Mouse (Mus musculus) spleen, postnatal 4 days (tissue): ENCODE measurements around the gene Dnmt3a.

Experiments
- DNase-seq, 2 experiments: peaks; one replicate each; pipeline ENCODE4 v3.0.0; 2022; ENCODE audit warnings: low spot score in 2 of 2

Dnmt3a gene

DNA sequence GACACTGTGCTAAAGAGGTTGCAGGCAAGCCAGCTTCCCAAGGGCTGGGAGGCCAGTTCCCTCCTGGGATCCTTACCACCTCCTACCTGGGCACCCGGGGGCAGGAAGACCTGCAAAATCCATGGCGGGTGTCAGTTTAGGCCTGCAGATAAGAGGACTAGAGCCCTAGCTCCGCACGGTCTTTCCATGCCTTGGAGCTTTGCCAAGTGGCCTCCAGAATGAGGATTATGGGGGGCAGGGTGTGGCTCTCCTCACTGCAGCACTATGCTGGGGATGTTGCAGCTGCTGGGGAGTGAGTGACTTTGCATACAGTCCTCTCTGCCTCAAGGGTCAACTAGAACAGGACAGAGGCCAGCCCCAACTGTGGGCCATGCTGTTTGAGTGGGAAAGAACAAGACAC, 14.1 kb downstream of the Dnmt3a start:
- no peak for DNase-seq

DNA sequence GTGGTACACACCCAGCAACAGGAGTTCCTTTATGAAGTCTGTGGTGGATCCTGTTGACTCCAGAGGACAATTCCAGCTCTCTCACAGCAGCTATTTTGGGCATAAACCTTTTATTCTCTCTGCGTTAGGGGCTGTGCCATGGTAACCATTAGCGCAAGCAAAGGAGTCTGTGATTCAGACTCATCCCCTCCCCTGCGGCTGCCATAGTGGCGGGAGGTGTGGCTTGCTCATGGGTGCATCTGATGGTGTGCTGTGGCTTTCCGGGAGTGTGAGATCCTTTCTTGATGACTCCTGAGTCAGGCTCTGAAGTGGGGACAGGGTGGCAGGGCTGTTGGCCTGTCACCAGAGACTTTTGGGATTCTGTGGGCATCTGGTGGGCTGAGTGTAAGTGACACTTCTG, 17.6 kb downstream of the Dnmt3a start:
- no peak for DNase-seq

DNA sequence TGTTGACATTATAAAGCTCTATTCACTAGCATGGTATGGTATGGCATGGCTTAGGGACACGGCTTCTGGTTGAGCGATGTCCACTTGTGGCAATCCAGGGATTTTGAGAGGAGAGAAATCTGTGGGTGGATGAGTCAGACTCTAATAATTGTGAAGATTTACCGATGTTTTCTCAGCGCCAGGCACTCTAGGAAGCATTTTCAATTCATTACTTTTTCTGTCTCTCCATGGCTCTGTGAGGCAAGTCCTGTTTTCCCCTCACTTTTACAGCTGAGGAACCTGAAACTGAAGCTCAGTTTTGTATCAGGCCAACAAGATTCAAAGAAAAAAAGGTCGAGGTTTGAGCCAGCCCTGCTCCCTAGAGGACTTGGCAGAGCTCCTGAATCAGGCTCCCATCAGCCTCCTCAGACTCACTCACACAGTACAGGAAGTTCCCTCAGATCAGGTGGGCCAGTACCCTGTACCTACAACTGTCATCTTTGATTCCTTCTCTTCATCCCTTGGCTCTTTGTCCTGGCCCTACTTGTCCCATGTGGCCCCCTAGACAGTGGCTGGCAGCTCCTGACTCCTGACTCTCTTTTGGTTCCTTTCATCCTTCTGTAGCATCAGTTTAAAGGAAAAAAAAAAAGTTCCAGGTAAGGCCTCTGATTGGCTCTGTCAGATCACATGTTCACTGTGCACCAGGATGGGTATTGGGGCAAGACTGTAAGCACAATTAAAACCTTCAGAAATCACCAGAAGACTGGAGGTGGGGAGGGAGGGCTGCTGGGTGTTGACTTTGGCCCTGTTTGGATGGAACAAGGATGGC, 19.3 kb downstream of the Dnmt3a start:
- no peak for DNase-seq

DNA sequence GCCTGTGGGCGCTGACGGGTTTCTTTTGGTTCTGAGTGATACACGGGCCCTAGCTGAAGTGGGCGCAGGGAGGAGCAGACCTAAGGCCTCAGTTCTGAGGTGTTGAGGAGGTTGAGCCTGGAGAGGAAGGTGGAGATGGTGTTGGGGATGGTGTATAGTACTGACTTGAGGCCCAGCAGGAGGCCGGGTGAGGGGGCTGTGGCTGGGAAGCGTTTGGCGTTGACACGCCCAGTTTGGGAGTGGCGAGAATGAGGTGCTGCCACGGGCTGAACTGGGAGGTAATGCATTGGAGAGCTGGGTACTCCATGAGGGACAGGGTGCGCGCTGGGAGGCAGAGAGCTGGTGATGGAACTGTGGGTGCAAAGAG, 19.9 kb downstream of the Dnmt3a start:
- no peak for DNase-seq

DNA sequence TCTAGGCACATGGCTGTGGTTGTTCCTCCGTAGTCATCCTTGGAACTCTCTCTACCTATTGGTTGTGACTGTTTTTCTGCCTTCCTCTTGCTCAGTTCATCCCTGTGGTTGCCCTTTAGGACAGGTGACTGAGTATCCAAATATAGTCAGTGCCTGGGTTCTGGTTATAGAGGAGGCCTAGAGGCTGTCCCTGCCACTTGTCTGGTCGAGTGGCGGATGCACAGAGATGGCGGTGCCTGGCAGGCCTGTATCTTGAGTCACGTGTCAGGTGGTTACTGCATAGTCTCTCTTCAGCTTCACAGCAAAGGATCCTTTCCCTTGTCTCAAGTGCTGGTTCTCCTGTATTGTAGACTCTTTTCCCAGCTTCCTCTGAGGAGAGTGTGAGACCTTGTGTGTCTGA, 22.0 kb downstream of the Dnmt3a start:
- DNase-seq = no peak

DNA sequence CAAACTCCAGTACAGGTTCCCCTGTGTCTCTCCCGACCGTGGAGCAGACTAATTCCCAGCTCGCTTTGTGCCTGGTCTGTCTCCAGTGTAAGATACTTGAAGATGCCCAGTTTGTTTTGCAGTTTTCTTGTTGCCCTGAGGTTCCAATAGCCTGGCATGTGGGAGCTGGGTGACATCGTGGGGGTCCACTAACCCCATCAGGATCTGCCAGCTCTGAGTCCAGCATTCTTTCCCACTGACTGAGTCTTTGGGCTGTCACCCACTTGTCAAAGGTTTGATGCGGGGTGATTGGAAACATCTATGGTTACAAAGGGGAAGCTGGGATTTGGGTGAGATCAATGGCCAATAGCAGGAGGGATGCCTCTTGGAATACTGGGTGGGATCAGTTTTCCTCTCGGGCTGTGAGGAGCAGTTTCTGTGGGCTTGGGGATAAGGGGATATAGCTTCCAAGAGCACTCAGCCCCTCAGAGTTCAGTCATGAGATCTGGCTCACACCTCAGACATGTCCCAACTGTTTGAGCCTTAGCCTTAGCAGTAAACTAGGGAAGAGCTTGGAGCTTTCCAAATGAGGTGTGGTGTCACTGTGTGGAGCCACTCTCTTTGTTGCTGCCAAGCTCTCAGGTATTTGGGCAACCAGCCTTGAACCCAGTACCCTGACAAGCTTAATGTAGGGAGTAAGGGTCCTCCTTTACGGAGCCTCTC, 27.4 kb downstream of the Dnmt3a start:
- no peak for DNase-seq

DNA sequence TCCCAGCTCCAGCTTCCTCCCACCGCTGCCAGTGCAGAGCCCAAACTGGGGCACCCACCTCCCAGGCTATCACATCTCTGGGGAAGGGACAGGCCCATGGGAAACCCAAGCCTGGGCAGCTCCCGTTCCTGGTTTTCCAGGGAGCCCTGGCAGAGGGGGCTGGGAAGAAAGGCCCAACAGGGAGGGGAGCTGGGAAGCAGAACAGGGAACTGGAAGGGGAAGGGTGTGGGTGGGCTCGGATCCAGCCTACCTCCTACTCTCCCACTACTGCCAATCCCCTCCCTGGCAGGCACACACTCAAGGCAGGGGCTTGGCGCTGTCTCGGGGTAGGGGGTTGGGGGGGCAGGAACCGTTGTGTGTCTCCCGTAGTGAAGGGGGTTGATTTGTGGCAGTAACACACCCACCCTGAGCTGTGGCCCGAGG, 28.1 kb downstream of the Dnmt3a start:
- DNase-seq = peak in 1 of 2 experiments; percentile 20

DNA sequence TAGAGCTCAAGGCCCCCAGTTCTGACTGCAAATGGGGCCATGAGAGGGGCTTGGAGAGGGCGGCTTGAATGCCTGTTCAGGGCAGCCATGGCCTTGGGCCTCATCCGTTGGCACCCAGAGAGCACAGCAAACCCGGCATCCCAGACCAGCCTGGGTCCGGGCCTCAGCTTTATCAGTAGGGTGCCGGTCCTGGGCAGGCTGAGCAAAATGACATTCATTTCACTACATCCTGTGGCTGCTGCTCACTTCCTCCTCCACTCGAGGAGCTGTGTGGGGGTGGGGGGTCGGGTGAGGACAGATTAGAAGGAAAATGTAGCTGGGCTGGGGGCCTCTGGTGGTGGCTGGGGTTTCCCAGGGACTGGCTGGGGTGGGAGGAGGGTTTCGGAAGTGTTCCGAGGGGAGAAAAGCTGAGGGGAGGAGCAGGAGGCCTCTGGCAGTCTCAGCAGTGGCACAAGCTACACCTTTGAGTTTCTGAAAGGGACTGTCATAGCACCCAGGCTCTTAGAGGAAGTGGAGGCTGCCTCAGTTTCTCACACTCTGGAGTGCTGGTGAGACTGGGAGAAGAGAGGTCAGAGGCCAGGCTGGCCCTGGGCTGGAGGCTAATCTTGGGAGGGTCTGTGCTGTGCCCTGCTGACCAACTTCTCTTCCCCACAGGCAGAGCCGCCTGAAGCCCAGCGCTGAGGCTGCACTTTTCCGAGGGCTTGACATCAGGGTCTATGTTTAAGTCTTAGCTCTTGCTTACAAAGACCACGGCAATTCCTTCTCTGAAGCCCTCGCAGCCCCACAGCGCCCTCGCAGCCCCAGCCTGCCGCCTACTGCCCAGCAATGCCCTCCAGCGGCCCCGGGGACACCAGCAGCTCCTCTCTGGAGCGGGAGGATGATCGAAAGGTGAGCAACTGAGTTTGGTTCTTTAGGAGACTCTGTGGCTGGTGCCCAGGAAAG, 28.8 kb downstream of the Dnmt3a start:
- peak; percentile 51 to 77 for DNase-seq

DNA sequence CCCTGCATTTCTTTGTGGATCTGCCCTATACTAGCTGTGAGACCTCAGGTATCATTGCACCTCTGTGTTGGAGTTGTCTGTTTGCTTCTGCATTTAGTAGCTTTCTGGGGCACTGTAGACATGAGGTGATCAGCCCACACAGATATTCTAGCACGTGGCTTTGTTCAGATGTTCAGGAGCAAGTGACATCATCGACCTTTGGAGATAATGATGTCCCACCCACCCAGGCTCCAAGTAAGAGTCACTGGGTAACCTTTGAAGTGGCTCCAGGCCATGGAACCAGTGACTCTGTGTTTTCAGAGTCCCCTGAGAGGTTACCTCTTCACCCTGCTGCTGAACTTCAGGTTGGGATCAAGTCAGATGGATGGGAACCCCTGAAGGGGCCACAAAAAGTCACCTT, 29.8 kb downstream of the Dnmt3a start:
- no peak for DNase-seq

DNA sequence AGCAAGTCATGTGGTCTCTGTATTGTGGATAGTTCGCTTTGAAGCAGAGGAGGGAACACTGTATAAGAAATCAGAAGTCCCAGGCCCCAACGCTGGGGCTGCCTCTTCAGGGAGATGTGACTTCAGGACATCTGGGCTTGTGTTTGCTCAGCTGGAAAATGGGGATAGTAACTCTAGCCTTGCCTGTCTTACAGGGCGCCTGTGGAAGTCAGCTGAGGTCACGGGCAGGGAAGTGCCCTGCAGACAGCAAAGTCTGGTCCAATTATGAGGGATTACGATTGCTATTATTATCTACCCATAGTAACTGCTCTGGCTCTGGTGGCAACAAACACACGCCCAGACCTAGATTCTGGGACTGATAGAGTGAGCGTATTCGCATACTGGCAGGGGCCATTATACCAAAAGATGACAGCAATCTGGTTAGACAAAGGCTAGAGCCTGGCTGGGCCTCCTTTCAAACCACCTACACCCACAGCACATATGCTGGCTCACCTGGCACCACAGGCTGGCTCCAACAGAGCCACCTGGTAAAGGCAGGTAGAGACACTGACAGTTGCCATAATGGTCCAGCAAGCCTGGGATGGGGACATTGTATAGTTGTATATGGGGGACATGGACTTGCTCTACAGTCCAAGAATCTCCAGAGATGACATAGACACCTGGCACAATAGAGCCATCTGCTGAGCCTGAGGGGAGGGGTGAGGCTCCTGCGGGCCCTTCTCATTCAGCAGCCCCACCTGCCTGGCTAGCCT, 31.4 kb downstream of the Dnmt3a start:
- no peak for DNase-seq

DNA sequence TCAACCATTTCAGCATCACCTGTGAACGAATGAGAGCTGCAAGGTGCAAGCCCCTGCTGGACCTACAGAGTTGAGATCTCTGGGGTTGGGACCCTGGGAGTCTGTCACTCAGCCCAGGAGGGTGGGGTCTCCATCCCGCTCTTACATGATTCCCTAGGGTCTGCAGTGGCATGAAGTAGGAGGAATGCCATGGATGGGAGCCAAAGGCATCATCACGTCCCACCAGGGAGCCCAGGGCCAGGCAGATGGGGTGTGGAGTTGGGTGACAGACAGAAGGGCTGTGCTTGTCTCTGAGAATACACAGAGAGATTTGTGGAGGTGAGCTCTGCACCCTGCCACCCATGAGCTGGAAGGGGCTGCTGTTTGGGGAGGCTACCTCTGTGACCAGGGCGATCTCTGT, 32.2 kb downstream of the Dnmt3a start:
- no peak for DNase-seq

DNA sequence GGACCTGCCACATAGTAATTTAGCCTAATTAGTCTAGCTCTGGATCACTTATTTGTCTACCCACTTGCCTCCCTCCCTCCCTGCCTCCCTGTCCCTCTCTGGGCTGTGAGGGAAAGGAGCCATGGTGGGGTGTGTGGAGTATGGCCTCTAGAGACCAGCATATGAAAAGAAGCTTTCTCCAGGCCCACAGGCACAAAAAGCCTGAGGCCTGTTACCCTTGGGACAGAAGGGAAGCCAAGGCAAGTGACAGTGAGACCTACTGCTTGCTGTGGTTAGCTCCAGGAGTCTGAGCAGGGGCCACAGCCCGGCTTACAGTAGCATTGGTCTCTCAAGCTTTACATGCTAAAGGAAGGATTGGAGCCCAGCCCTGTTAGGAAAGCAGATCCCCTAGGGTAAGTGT, 33.9 kb downstream of the Dnmt3a start:
- no peak for DNase-seq

DNA sequence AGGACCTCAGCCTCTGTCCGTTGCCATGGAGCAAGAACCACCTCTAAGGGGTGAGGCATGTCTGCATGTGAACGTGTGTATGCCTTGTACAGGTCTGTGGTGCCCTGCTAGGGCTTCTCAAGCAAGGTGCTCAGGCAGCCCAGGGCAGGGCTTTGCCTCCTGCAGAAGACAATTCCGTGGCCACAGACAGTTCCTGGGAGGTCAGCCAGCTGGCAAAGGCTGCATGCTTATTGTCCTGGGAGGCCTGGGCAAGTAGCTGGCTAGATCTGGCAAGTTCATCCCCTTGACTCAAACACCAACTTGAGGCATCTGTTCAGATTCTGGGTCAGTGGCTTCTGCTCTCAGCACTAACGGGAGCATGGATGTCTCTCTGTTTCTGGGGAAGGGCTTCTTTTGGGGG, 35.3 kb downstream of the Dnmt3a start:
- DNase-seq = no peak

DNA sequence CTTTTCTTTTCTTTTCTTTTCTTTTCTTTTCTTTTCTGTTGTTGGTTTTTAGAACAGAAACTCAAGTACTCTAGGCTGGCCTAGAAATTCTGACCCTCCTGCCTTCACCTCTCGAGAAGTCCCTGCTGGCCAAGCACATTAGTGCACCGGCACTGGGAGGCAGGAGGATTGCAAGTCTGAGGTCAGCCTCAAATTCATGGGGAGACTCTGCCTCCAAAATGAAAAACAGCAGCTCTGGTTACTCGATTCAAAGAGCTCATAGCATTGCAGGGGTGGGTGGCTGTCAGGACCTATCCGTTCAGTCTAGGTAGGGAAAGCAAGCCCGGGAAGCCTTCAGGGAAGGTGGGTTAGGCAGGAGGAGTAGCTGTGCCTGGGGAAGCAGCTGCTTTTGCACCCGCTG, 37.0 kb downstream of the Dnmt3a start:
- no peak for DNase-seq

DNA sequence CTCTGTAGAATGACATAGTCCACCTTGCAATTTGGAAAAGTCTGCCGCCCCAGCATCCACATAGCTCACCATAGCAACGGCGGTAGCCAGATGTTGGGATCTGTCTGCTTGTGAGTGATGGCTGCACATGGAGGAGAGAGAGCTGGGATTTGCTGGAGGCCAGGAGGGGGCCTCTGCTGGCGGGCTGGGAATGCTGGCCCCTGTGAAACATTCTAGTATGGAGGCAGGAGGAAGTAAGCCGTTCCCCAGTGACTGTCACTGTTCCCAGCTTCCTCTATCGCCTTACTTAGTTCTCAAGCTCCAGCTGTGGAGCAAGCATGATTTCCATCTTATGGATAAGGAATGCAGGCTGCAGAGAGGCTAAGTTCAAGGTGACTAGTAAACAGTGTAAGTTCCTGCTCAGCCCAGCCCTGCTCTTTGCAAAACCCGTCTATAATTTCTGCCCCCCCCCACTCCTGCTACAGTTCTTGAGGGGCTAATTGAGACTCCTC, 37.6 kb downstream of the Dnmt3a start:
- no peak for DNase-seq

DNA sequence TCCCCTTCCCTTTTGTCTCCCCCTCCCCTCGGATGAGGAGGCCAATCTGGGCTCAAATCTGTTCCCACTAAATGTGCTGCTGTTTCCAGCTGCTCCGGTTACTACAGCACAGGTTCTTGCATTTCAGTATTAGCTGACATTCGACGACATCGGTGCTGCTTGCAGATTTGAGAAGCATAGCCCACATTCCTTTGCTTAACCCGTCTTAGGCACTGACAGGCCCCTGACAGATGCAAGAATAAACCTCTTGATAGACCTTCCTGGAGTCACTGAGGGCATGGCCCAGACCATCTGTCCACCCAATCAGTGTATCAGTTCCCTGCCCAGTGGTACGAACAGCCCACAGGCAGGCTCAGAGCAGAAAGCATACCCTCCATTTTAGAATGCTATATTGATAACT, 38.1 kb downstream of the Dnmt3a start:
- DNase-seq = no peak

DNA sequence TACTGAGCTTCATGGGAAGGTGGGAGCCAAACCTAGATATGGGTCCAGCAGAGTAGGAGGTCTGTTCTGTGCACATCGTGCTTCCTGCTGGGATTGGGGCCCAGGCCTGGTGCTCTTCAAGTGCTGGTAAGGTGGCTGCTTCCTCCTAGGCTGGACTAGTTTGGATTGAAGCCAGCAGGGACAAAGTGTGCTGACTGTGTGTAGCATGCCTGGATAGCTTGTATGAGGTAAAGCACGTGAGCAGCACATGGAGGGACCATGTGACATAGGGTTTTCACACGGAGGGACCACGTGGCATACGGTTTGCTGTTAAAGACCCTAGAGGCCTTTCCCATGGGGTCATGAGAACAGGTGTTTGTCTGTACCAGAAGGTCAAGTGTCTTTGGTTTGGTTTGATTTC, 38.5 kb downstream of the Dnmt3a start:
- no peak for DNase-seq

DNA sequence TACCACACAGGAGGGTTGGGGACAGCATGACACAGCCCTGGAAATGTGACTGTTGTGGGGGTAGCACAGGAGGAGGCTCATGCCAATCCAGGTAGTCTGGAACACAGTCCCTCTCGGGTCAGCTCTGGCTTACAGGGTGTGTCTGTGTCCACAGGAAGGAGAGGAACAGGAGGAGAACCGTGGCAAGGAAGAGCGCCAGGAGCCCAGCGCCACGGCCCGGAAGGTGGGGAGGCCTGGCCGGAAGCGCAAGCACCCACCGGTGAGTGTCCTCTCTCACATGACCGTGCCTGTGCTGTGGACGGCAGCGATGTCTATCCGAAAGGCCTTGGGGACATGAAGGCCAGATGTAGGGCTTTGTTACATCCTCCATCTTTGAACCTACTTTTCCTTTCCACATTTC, 43.7 kb downstream of the Dnmt3a start:
- no peak for DNase-seq

DNA sequence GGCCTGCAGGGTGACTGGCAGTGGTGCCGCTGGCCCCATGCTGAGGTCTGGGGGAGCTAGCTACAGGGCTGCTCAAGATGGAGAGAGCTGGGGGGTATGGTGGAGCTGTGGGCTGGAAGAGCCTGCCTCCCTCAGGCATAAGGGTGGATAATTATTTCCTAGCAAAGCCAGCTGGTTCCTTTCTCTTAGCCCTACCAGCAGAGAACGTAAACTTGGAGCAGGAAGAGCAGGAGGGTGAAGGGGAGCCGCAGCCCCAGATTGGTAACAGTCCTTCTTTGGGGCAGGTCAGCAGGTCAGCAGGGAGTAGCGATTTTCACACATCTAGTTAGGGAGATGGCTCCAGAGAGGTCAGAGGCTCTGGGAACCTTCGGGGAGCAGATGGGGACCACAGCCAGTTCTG, 44.4 kb downstream of the Dnmt3a start:
- DNase-seq = no peak

DNA sequence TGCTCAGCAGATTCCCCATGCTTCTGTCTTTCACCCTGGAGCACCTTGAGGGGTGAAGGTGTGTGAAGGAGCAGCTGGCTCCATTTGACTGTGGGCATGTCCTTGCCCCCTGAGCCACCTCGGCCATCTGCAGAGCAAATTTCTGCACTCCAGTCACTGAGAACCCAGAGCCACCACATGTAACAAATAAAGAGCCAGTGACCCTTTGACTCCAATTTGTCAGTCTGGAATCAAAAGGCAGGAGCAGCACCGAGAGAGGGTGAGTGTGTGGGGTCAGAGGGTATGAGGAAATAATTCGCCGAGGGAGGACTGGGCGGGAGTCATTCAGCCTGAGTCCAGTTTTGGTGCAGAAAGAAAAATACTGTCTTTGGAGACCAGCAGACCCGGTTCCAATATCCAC, 44.9 kb downstream of the Dnmt3a start:
- no peak for DNase-seq

DNA sequence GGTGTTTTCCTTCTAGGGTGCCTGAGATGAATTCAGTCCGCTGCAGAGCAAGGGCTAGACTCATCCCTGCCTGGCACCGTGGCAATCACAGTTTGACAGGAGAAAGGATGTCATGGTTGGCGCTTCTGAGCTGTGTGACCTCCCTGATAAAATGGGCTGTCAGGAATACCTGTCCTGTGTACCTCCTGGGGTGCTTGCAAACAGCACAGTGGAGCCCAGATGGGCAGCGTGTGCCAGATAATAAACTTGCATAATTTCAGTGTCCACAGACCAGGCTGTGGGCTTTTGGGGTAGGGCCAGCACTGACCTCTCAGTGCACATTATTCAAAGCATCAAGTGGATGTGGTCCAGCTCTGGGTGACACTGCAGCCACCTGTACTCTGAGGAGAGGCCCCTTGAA, 45.4 kb downstream of the Dnmt3a start:
- no peak for DNase-seq

DNA sequence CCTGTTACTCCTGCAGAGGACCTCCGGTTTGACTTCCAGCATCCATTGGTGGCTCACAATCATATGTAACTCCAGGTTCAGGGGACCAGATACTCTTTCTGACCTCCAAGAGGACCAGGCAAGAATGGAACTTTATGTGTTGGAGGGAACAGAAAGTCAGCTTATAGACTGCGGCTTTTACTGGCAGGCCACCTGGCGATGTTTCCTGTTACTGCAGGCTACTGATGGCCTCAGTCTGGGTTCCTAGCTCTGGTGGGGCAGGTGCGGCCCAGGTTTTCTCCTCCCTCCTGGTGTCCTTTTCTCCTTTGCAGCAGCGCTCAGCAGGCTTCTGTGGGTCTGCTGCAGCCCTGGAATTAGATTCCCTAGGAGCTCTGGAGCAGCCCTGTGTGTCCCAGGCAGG, 46.7 kb downstream of the Dnmt3a start:
- DNase-seq = peak in 1 of 2 experiments; percentile 48
